Mouse (Mus musculus): ENCODE data around the gene Sfxn2.
"Not testable (repeated sequence)": the region's sequence is repeated elsewhere in the genome, so short reads cannot be mapped to it uniquely, and the experiment has no call there.

The Sfxn2 gene

DNA sequence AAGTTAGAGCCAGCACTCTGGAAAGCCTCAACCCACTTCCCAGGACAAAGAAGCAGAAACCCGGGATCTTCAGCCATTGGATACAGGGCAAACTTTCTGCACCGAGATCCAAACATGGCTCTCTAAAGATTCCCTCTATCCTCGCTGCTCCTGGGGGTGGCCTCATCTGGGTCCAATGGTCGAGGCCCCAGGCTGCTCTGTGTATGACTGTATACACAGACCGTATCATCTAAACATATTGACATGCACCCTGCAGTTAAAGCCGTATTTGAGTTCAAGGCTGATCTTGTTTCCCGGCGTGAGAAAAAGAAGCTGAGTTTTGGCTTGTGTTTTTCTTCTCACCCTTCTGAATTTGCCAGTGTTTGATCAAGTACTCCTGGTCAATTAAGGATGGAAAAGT, 30.4 kb upstream of the Sfxn2 start:
- no peak for DNase-seq (ENCODE audit: low spot score in 2 of 2)

DNA sequence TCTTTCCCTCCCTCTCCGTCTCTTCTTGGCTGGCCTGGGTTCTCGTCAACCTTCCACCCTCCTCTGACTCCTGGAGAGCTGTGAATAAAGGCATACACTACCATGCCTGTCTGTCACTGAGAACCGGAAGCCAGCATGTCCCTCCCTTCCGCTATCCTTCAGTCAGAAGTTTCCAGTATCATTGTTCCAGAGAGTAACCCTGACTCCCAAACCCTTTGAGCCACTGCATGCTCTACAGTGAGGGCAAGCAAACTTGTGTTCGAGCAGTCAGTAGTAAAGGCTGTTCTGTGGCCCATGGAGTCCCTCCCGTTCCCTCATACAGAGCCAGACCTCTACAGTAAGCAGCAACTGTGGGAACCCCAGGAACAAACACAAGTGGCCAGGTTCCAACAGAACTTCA, 25.6 kb upstream of the Sfxn2 start:
- DNase-seq (ENCODE audit: low spot score in 2 of 2), result no peak

DNA sequence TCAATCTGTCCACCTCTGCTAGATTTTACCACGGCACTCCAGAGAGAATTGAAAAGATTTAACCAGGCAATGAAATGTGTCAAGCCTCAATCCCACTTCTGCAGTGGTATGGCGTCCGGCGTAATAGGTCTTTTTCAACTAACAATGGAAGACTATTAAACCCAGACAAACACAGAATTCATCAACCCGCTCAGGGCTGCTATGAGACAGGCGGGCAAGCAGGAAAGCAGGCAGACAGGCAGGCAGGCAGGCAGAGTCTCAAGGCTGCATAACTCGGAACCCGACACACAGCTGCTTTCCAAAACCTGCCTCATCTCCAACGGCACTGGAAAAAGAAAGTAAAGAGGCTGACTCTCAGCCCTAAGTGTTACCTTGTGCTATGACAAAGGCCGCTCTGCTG, 25.1 kb upstream of the Sfxn2 start:
- DNase-seq (ENCODE audit: low spot score in 2 of 2), result no peak

DNA sequence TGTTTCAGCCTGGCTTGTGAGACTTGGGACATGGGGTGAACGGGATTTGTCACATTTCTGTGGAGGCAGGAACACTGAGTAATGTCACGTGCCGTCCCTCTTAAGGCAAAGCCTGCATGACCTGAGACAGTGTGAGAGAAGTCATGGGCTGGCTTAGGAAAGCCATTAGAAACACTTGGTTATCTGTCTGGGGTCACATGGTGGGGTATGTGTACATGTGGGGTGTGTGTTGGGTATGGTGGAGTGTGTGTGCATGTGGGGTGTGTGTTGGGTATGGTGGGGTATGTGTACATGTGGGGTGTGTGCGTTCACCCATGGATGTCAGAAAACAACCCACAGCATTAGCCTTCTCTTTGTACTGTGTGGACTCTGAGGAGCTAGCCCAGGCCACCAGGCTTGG, 22.8 kb upstream of the Sfxn2 start:
- no peak for DNase-seq (ENCODE audit: low spot score in 2 of 2)

DNA sequence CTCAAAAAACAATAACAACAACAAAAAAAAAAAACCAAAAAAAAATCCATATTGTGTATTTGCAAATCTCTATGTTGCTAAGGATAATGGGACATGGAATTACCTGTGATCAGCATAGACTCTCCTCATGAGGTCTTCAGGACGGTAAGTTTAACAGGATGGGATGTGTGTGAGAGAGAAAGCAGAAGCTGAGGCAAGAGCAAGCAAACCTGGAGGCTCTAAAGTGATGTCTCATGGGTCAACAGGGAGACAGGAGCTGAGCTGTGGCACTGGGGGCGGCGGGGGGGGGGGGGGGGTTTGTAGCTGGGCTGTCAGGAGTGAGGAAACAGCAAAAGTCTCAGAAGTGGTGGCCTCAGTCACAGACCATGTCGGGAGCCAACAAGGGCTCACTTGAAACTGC, 20.7 kb upstream of the Sfxn2 start:
- no peak for DNase-seq (ENCODE audit: low spot score in 2 of 2)

DNA sequence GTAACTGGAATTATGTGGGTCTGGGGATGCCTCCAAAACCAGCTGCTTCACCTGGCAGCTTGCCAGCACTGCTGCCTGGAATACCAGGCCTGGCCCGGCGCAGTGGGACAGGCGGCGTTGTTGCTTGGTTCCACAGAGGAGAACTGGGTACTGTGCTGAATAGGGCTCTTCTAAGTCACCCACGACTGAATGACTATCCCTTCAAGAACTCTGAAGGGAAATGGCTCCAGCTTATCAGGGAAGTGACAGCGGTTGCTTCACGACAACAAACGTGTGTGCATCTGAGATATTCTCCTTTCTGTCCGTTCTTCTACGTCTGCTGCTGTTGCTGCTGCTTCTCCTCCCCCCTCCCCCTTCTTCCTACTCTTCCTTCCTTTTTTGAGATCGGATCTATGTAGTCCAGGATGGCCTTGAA, 19.6 kb upstream of the Sfxn2 start:
- no peak for DNase-seq (ENCODE audit: low spot score in 2 of 2)

DNA sequence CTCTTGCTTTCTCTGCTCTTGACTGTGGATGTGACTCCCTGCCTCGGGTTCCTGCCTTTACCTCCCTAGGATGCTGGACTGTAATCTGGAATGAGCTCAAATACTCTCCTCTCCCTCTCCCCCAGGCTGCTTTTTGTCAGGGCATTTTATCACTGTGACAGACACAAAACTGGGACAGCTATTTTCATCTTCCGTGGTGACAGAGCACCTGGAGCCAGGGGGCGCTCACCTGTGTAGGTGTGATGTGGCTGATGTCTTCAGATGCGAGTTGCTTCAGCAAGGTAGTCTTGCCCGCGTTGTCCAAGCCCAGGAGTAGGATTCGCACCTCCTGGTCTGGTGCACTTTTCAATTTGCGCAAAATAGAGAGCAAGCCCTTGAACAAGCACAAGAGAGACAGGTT, 15.2 kb upstream of the Sfxn2 start:
- no peak for DNase-seq (ENCODE audit: low spot score in 2 of 2)

DNA sequence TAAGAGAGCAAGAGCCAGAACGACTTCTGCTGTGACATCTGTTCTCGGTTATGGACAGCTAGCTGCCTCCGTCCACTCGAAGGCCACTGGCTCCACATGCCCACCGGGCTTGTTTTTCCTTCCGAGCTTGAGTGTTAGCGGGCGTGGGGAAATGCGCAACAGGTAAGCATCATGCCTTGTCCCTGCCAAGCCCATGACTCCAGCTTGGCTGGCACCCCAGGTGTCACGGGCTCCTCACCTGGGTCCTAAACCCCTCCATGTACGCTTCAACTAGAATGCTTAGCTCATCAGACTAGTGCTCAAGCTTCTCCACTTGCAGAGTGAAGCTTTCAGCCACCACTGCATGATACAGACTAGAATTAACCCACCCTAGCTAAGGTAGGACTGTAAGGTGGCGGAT, 14.5 kb upstream of the Sfxn2 start:
- DNase-seq (ENCODE audit: low spot score in 2 of 2), result no peak

DNA sequence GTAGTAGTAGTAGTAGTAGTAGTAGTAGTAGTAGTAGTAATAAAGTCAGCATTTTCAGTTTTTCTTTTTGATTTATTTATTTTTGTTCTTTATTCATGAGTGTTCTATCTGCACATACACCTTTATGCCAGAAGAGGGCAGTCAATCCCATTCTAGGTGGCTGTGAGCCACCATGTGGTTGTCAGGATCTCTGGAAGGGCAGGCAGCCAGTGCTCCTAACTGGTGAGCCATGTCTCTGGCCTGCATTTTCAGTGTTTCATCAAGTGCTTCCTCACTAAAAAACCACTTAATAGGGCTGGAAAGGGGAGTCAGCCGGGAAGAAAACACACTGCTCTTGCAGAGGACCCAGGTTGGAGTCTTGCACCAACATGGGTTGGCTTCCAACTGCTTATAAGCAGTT, 11.0 kb upstream of the Sfxn2 start:
- peak; percentile 30 to 44 for DNase-seq (ENCODE audit: low spot score in 2 of 2)

DNA sequence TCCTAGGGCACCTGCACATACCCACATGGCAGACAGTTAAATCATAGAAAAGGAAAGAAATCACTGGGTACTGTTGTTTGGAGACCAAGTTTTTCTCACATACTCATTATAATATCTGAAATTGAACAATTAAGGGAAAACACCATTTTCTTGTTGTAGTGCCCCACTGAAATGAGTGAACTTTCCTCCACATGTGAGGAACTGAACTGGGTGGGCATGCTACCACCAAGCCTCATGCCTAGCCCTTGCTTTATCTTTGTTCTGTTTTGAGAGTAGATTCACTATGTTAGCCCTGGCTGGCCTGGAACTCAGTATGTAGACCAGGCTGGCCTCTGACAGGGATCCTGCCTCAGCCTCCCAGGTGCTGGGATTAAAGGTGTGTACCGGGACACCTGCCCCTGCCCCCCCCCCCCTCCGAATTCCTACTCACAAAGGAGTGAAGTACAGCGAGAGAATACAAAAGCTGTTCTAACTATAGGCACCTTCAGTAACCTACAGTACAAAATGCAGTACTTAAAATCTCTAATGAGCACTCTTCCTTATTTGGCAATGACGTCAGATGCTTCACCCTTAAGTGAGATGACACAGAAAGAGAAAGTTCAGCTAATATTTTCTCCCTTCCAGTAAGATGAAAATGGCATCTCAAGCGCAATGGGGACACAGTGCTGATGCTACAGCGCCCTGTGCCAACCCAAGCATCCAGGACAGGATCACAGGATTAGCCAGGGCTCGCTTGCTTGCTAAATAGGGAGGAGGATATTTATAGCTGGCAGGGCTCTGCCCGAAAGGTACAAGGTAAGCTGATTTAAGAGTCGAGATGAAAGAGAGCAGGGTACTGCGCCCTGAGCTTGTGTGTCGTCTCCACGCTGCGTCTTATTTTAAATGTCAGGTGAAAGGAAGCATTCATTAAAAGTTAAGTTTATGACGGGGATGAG, 10.3 kb upstream of the Sfxn2 start:
- no peak for DNase-seq (ENCODE audit: low spot score in 2 of 2)

DNA sequence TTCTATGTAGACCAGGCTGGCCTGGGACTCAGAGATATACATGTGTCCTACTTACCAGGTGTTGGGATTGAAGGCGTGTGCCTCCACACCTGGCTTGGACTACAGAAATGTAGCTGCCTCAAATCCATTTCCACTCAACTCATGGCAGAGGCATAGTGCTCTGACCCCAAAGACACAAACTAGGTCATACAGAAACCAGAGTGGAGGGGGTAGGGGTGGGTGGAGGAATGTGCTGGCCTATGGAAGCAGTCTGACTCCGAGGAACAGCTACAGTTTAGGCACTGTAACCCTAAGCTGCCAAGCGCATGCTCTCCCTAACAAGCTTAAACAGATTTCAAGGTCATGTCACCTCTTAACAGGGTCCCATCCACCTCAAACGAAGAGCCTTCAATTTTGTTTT, 9.6 kb upstream of the Sfxn2 start:
- DNase-seq (ENCODE audit: low spot score in 2 of 2), result no peak

DNA sequence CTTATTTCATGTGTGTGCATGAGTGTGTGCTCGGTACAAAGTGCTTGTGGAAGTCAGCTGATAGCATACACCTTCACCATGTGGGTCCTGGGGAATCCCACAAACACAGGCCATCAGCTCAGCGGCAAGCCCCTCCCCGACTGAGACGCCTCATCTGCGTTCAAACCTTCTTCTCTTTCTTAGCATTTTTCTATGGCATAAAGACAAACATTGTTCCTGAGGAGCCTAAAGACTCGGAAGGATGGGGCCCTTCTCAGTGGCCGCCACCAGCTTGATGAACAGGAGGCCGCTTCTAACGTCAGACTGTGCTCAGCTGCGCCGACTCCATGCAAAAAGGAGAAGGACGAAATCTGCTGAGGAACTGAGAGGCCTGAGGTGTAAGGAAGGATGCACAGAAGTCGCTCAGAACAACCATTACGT, 9.1 kb upstream of the Sfxn2 start:
- DNase-seq (ENCODE audit: low spot score in 2 of 2), result no peak

DNA sequence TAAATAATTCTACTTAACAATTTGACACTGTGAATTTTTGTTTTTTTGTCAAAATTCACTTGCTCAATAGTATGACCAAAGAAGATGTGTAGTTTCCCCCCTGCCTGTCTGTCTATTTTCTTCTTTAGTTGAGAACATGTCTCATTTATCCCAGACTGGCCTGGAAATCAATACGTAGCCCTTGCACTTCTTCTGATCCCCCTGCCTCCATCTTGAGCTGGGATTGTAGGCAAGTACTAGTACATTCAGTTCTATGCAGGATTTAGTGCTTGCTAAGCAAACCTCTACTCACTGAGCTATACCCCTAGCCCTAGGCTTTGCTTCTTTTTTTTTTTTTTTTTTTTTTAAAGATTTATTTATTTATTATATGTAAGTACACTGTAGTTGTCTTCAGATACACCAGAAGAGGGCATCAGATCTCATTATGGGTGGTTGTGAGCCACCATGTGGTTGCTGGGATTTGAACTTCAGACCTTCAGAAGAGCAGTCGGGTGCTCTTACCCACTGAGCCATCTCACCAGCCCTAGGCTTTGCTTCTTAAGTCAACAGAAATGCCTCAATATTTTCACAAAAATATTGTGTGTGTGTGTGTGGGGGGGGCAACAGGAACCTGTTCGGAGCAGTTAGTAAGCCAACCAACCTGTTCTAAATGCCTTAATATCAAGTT, 1.8 kb upstream of the Sfxn2 start:
- not testable (repeated sequence) for DNase-seq (ENCODE audit: low spot score in 2 of 2)

DNA sequence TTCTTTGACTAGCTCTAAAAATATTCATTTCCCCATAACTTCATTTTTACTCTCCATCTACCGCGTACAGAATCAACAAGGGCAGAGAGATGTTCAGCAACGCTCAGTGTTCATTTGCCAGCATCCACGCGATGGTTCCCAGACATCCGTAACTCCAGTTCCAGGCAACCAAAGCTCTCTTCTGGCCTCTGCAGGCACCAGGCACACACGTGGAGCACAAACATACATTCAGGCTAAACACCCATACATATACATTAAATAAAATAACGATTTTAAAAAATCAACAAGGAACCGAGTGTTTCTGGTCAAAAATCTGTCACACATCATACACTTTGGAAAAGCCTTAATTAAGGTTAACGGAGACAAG, 1.3 kb upstream of the Sfxn2 start:
- DNase-seq (ENCODE audit: low spot score in 2 of 2), result no peak

DNA sequence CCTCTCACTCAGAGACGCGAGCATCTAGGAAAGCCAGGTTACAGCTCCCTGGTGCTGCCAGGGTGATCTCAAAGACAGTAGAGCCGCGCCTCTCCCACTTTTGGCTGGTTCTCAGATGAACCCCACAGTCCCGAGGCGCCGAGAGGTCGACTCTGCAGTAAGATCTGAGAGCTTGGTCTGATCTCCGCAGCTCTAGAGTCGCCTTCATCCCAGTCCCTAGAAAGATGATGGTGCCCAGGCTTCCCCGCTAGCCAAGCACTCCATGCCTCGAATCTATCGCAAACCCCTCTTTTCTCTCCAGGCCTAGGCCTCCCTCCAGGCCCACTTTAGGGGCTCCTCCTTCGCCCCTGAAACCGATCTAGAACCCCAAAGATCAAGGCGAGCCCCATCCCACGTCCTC, 617 bp upstream of the Sfxn2 start:
- DNase-seq (ENCODE audit: low spot score in 2 of 2), result no peak

DNA sequence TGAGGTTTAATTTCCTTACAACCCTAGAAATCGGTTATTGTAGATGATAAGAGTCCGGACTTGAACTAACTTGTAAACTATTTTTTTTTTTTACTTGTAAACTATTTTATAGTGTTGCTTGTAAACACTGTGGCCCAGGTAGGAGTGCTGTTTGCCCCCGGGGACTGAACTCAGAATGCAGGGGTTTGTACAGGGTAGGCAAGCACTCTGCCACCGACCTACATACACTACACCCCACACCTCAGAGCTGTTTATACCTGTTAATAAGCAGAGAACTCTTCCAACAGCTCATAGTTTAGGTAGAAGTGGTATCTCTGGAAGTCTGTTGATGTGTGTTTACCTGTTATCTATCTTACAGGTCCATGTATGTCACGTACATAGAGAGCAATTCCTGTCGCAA, 825 bp downstream of the Sfxn2 start:
- DNase-seq (ENCODE audit: low spot score in 2 of 2), result no peak

DNA sequence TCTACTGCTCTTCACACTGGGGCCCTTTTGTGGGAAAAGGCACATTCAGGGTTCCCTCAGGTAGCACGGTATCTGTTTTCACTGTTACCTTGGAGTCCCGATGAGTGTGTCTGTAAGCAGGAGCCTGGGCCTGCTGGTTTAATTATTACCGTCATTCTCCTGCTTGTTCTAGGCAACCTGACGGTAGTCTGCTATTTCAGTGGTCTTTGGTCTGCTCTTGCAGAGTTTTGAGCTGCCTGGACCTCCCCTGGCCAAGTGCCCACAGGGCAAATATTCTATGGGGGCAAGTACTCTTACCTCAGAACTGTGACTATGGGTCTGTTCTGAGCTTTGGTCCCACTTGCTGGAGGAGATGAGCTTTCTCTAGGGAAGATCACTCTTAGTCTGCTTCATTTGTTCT, 2.0 kb downstream of the Sfxn2 start:
- DNase-seq (ENCODE audit: low spot score in 2 of 2), result no peak

DNA sequence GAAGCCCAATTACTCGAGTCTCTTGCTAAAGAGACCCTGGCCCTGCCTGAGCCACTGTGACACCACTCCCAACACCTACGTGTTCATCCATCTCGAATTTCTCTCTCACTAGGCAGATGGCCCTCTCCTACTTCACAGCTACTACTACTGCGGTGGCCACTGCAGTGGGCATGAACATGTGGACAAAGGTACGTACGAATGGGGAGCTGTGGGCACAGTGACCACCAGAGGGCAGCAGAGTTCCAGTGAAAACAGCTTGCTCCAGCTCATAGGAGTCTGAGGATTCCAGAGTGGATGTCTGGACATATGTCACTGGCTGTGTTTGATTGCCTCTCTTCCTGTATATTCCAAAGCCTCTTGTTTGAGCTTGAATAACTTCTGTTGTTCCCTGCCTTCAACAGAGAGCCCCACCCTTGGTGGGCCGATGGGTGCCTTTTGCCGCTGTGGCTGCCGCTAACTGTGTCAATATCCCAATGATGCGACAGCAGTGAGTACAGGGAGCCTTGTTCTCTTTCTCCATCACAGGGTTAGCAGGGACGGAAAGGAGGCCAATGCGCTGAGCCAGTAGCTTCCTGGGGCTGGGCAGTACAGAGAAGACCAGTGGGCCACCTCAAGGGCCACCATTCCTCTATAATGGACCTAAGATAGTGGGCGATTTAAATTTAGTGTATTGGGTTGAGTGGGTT, 14.8 kb downstream of the Sfxn2 start:
- DNase-seq (ENCODE audit: low spot score in 2 of 2), result peak; percentile 75 to 78

DNA sequence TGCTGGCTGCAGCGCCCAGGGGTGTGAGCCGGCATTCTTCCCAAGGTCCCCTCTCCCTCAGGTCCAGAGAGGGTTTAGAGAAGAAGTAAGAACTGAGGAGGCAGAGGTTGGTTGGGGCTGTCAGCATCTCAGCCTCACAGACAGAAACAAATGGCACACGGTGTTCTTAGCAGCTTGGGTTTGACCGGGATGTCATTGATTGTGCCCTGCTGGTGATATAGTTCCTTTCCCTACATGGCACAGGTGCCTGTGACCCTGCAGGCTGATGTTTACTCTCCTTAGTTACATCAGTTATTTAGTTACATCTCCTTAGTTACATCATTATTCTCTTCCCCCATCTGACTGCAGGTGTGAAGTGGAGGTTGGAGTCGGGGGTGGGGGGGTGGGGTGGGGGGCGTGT, 18.4 kb downstream of the Sfxn2 start:
- no peak for DNase-seq (ENCODE audit: low spot score in 2 of 2)

DNA sequence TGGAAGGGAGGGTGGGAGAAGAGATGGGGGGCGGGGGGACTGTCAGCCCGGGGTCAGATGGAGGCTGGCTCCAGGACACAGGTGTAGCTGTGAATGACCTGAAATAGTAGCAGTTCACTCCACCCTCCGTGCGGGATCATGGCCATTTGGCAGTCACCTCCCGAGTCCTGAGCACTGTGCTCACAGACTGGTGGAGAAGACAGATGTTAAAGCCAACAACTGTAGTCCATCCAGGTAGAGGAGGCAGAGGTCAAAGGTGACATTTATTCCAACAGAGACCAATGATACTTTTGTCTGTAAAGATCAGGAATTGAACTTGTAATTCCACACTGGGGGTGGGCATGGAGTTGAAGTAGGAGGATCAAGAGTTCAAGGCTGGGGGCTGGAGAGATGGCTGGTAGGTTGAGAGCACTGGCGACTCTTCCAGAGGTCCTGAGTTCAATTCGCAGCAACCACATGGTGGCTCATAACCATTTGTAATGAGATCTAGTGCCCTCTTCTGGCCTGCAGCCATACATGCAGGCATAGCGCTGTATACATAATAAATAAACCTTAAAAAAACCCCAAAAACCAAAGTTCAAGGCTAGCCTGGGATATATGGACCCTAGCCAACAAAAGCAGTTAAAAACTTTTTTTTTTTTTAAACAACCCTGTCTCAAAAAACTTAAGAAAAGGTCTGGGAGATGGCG, 19.7 kb downstream of the Sfxn2 start:
- DNase-seq (ENCODE audit: low spot score in 2 of 2), result no peak

DNA sequence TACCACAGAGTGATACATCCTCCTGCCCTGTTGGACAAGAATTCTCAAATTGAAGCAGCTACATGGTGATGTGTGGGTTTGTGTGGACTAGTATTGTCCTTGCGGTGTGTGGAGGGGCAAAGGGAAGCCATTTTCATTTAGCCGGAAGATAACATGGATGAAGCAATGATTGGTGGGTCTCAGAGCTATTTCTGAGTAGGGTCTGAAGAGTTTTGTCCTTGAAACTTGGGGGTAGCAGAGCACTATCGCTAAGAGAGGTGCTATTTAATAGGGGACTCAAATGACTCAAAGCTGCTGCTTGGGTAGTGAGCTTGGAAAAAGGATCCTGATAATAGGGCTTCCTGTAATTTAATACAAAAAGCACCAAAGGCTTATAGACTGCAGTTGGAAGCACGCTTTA, 25.0 kb downstream of the Sfxn2 start:
- no peak for DNase-seq (ENCODE audit: low spot score in 2 of 2)

DNA sequence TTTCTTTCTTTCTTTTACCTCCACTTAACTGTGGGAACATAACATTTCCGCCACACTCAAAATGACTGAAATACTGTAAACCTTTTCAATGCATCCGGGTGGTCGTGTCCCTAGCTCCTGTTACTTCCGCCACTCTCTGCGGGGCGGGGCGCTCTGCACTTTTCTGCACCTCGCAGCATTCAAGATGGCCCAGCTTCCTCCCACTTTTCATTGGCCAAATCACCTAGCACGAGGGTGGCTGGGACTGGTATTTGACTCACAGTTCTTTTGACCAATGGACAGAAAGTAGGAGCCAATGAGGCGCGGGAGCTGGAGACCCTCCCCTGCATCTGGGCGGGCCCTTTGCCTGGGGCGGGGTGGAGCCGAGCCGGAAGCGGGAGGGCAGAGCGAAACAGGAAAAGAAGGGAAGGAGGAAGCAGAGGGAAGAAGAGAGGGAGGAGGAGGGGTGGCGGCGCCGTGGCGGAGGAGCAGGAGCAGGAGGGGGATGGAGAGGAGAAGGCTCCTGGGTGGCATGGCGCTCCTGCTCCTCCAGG, 25.6 kb downstream of the Sfxn2 start, which contains the start of gene Wbp1l:
Wbp1l (plus strand) TSS at position 365 of the 533 bp plus-strand sequence.
- peak; percentile 98 for DNase-seq (ENCODE audit: low spot score in 2 of 2)
